Mouse (Mus musculus) cerebellum, adult 2 months (tissue): ENCODE data around the gene Lsm2. TPM values are rescaled to one million over a fixed set of nuclear protein-coding genes. Genes with fewer than 3 reads are reported as not detected.

Experiments used
- DNase-seq, 2 experiments: peaks; one replicate each; pipeline ENCODE4 v3.0.0; 2021
- H3K27ac ChIP-seq: fragments of 200-500 bp; 2 replicates; pipeline ENCODE4 v1.5.1; 2012; ENCODE audit warnings: low read length, control low read depth, inconsistent platforms; ENCODE audit not compliant: insufficient read depth
- H3K27me3 ChIP-seq: fragments of 200-500 bp; 2 replicates; pipeline ENCODE4 v1.6.1; 2012; ENCODE audit warnings: inconsistent platforms, mild to moderate bottlenecking, low read length, moderate library complexity; ENCODE audit not compliant: control insufficient read depth, insufficient read depth
- H3K4me1 ChIP-seq: fragments of 200-500 bp; 2 replicates; pipeline ENCODE4 v1.6.1; 2011; ENCODE audit warnings: low read length; ENCODE audit not compliant: control insufficient read depth, insufficient read depth
- H3K4me3 ChIP-seq: fragments of 200-500 bp; replicated peaks from 2 replicates; pipeline ENCODE3; 2011; ENCODE audit warnings: mild to moderate bottlenecking, low read depth, low read length, control low read depth; ENCODE audit not compliant: insufficient read depth
- CTCF ChIP-seq: fragments of 200-500 bp; IDR thresholded peaks from 2 replicates; pipeline ENCODE4 v1.5.1; 2011; ENCODE audit warnings: low read depth, mild to moderate bottlenecking, control low read depth, low read length, moderate library complexity, borderline replicate concordance; ENCODE audit not compliant: insufficient read depth
- POLR2A ChIP-seq: fragments of 200-500 bp; IDR thresholded peaks from 2 replicates; pipeline ENCODE4 v1.6.1; 2011; ENCODE audit warnings: low read length, control low read depth, borderline replicate concordance; ENCODE audit not compliant: insufficient read depth
- WGBS: fragments of 180-500 bp; shearing (Covaris S2); methylation state at CpG from one replicate; pipeline ENCODE4 v1.1.7; 2018; 5-methylcytosine and 5-hydroxymethylcytosine counted together
- polyA plus RNA-seq: library from polyadenylated mRNA; depleted of rRNA; stranded (reverse); fragments of >200 nt; gene quantifications from 2 replicates; pipeline ENCODE4 v1.2.3, GENCODE M21; 2012

Gene Lsm2
- polyA plus RNA-seq, 1 experiment: 63.7 TPM

GRCm38 (mm10) chr17:35017706-35018030, 36.0 kb downstream of the Lsm2 start:
- H3K27me3 ChIP-seq: no peaks in the 10 kb centered on the region
- peaks cover 39% of the 10 kb centered on the region for H3K4me1 ChIP-seq
- TF ChIP-seq CTCF (no peak), POLR2A (no peak)
- WGBS: 20% methylated on average over 14 of the region's 14 CpGs
- peak overlapping the region; percentile 7 for H3K4me3 ChIP-seq
- peak; percentile 29 to 49 for DNase-seq
- H3K27ac ChIP-seq: 0 out of 2 replicates have a peak overlapping the region, but pooled peaks have one; percentile 18

GRCm38 (mm10) chr17:35018171-35018570, 36.5 kb downstream of the Lsm2 start:
- peaks cover 39% of the 10 kb centered on the region for H3K4me1 ChIP-seq
- TF ChIP-seq CTCF (no peak), POLR2A (no peak)
- no peak for DNase-seq
- H3K27ac ChIP-seq: no peak overlapping the region
- no peak overlapping the region for H3K4me3 ChIP-seq
- no peaks in the 10 kb centered on the region for H3K27me3 ChIP-seq
- 78% methylated on average over 3 of the region's 3 CpGs for WGBS

- 58% methylated on average over 11 of the region's 11 CpGs for WGBS
- DNase-seq: no peak
- TF ChIP-seq POLR2A (no peak), CTCF (no peak)
- H3K4me3 ChIP-seq: no peak overlapping the region
- peaks cover 39% of the 10 kb centered on the region for H3K4me1 ChIP-seq
- H3K27me3 ChIP-seq: no peaks in the 10 kb centered on the region
- H3K27ac ChIP-seq: no peak overlapping the region
Observed at GRCm38 (mm10) chr17:35019894-35020293, 38.2 kb downstream of the Lsm2 start.

GRCm38 (mm10) chr17:35020551-35020950, 38.9 kb downstream of the Lsm2 start:
- no peak for DNase-seq
- Histone ChIP-seq H3K27me3 (no peaks in the 10 kb centered on the region), H3K4me1 (peaks cover 34% of the 10 kb centered on the region), H3K4me3 (no peak overlapping the region), H3K27ac (no peak overlapping the region)
- WGBS: 89% methylated on average over 8 of the region's 8 CpGs
- TF ChIP-seq POLR2A (no peak), CTCF (no peak)

- peak; percentile 83 to 91 for DNase-seq
- TF ChIP-seq CTCF: peak; percentile 95
- TF ChIP-seq POLR2A: no peak
- H3K4me3 ChIP-seq: peak overlapping the region; percentile 19
- H3K27ac ChIP-seq: no peak overlapping the region
- 22% methylated on average over 17 of the region's 17 CpGs for WGBS
- H3K27me3 ChIP-seq: no peaks in the 10 kb centered on the region
- H3K4me1 ChIP-seq: peaks cover 27% of the 10 kb centered on the region
Observed at GRCm38 (mm10) chr17:35021163-35021808, 39.6 kb downstream of the Lsm2 start.

- Histone ChIP-seq H3K4me1 (peaks cover 20% of the 10 kb centered on the region), H3K27ac (no peak overlapping the region), H3K4me3 (no peak overlapping the region), H3K27me3 (no peaks in the 10 kb centered on the region)
- TF ChIP-seq POLR2A (no peak), CTCF (no peak)
- WGBS: 74% methylated on average over 6 of the region's 6 CpGs
- DNase-seq: no peak
Observed at GRCm38 (mm10) chr17:35021842-35022477, 40.3 kb downstream of the Lsm2 start.

GRCm38 (mm10) chr17:35022541-35023060, 40.9 kb downstream of the Lsm2 start:
- Histone ChIP-seq H3K4me3 (no peak overlapping the region), H3K27ac (no peak overlapping the region), H3K4me1 (peaks cover 17% of the 10 kb centered on the region), H3K27me3 (no peaks in the 10 kb centered on the region)
- TF ChIP-seq CTCF (no peak), POLR2A (no peak)
- no peak for DNase-seq
- 96% methylated on average over 8 of the region's 8 CpGs for WGBS

- Histone ChIP-seq H3K4me3 (no peak overlapping the region), H3K4me1 (peaks cover 14% of the 10 kb centered on the region; the same call in 1 of the 2 replicates), H3K27ac (no peak overlapping the region), H3K27me3 (no peaks in the 10 kb centered on the region)
- no peak for TF ChIP-seq CTCF
- TF ChIP-seq POLR2A: no peak
- 82% methylated on average over 5 of the region's 5 CpGs for WGBS
- no peak for DNase-seq
Observed at GRCm38 (mm10) chr17:35023221-35023620, 41.6 kb downstream of the Lsm2 start.
